Mouse (Mus musculus) CD4-positive naive resting alpha-beta T cell, adult 57 days (primary cell): ENCODE results near the gene Ccdc81. TPM values are rescaled to one million over a fixed set of nuclear protein-coding genes. Genes with fewer than 3 reads are reported as not detected.

Source experiments
- total RNA-seq: library from RNA; stranded (reverse); gene quantifications from one replicate; pipeline ENCODE4 v1.2.4, GENCODE M21; 2023

Ccdc81 gene
- not detected for total RNA-seq

DNA sequence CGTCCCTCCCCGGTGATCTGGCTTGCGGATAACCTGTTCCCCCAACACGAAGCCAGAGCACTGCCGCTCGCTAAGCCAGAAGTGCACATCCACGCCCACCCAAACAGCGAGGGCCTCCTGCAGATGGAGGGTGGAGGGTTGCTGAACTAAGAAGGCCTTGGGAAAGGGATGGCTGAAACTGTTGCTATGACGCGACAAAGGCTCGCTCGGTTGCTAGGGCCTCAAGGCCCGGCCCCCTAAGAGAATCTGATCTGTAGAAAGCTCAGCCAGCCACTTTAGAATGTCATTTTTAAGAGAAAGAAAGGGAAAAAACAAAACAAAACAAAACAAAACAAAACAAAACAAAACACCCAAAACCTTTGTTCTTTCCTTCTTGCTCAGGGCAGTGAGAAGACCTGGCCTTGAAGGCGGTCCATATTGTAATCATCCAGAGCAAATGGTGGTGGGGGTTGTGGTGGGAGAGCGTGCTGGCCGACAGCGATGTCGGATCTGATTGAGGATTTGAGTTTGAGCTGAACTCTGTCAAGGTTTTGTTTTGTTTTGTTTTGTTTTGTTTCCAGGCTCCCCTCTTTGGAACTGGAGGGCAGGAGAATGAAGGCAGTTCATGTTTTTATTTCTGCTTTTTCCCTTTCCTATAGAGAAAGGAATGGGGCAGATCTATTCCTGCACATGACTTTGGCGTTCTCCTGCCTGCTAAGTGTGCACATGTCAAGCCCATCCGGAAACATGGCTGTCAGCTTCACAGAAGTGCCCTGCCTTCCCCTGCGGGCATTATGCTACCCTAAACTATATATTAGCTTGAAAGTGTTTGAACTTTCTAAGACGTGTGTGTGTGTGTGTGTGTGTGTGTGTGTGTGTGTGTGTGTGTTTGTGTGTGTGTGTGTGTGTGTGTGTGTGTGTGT is at the start of gene Ccdc81:
TSS of gene Ccdc81 (minus strand) at position 188 of the 902 bp plus-strand sequence.

DNA sequence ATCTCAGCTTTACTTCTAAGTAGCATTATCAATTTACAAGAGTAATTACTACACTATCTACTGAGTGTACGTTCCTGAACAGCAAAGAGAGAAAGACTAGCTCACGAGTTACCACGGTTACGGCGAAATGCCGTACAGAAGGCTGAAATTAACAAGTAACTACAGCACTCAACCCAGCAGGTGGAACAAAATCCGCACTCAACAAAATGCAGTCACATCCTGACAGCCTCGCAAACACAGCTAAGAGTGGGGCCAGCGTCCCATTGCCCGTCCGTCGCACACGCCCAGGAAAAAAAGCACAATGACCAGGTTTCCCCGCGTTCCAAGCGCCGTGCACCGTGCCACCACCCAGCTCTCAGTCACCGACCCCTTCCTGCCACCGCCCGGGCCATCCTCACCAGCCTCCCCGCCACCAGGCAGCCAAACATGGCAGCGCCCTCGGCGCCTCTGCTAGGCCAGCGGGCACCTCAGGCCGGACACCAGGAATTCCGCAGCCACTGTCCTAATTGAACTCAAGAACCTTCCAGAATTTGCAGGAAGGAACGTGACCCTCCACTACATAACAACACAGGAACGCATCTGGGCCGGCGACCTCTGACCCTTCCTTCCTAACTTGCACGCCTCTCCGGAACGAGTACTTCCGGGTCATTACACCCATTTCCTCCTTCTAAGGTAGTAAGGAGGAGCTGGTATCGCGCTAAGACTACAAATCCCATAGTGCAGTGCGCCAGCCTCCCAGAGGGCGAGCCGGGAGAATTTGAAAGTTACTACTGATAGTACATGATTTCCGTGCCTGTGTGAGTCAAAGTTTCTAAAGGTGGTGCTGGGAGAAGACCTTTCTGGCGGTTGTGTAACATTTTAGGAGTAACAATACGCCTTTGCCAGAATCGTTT is 37.4 kb upstream of the Ccdc81 start, which contains the start of gene Hikeshi:
TSS of gene Hikeshi (minus strand) at position 634 of the 893 bp plus-strand sequence.

Other genes starting within 250 kb of the Ccdc81 start
- 55.2 TPM for gene Hikeshi, start 37.6 kb upstream of the Ccdc81 start, total RNA-seq
- 123 TPM for gene Eed, start 77.4 kb upstream of the Ccdc81 start, total RNA-seq
- gene Picalm, start 226.6 kb upstream of the Ccdc81 start, total RNA-seq: 206 TPM